Mouse (Mus musculus) G1E (cell line): ENCODE data around the gene Pi4k2a.

Experiments
- CTCF ChIP-seq: IDR thresholded peaks from 2 replicates; pipeline ENCODE4 v1.5.1; 2012; ENCODE audit warnings: low read depth, low read length, inconsistent platforms, mixed read lengths
- GATA1 ChIP-seq: IDR thresholded peaks from 2 replicates; pipeline ENCODE4 v1.6.1; 2012; ENCODE audit warnings: borderline replicate concordance, low read length, inconsistent platforms, mixed read lengths
- GATA2 ChIP-seq: IDR thresholded peaks from 2 replicates; pipeline ENCODE4 v1.6.1; 2012; ENCODE audit warnings: low read depth, low read length, inconsistent platforms, borderline replicate concordance
- POLR2AphosphoS5 ChIP-seq: IDR thresholded peaks from 2 replicates; pipeline ENCODE4 v1.6.1; 2012; ENCODE audit warnings: low read depth, low read length, inconsistent platforms; ENCODE audit not compliant: insufficient replicate concordance
- TAL1 ChIP-seq: conservative IDR thresholded peaks from 2 replicates; pipeline ENCODE4 v1.6.1; 2012; ENCODE audit warnings: low read depth, low read length, inconsistent platforms, mixed read lengths

DNA sequence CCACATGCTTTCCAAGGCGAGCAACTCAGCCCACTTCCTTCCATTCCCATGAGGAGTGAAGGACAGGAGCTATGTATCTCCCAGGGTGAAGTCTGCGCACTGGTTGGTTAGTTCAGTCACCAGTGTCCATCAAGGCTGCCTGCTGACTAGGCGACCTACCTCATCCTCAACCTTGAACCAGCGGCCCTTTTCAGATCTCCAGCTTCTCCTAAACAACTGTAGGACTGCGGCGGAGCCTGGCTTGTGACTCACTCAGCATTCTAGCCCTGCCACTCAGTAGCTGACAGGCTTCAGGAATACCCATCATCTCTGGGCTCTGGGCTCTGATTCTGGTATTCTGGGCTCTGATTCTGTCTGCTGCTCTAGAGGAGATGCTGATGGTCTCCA, 35.9 kb downstream of the Pi4k2a start:
- TF ChIP-seq CTCF: no peak
- no peak for TF ChIP-seq POLR2AphosphoS5
- TF ChIP-seq TAL1: no peak
- no peak for TF ChIP-seq GATA1
- TF ChIP-seq GATA2: no peak
